Mouse (Mus musculus): ENCODE measurements around the gene Cracr2a. TPM values are rescaled to one million over a fixed set of nuclear protein-coding genes. Genes with fewer than 3 reads are reported as not detected.

Cracr2a gene
- polyA plus RNA-seq, 1 experiment = 0.06 TPM

DNA sequence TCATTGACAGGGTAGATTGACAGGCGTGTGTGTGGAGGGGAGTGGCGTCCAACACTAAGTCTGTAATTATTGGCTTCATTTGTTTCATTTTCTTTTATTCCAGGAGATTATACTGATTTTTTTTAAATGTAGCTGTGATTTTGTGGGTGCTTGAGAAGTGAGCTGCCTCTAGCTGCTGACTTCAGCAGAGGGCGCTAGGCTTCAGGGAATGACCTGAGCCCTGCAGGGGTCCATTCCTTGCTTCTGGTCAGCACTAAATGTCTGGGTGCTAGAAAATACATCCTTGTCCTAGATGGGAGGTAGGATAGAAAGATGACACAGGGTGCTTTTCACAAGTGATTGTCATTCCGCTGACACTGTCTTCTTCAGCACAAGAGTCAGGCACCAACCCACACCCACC, 108.9 kb downstream of the Cracr2a start:
- Histone ChIP-seq H3K9me3 (ENCODE audit: control insufficient read depth, low read length) (no peaks in the 10 kb centered on the region), H3K27me3 (ENCODE audit: control insufficient read depth) (no peaks in the 10 kb centered on the region), H3K36me3 (ENCODE audit: control insufficient read depth) (no peaks in the 10 kb centered on the region), H3K4me1 (ENCODE audit: control insufficient read depth) (no peaks in the 10 kb centered on the region), H3K4me3 (replicated peaks) (no peak overlapping the region)
- TF ChIP-seq GATA1 (IDR thresholded peaks at IDR 0.05; ENCODE audit: low read length) (no peak), TAL1 (IDR thresholded peaks at IDR 0.05; ENCODE audit: low read length) (no peak)

DNA sequence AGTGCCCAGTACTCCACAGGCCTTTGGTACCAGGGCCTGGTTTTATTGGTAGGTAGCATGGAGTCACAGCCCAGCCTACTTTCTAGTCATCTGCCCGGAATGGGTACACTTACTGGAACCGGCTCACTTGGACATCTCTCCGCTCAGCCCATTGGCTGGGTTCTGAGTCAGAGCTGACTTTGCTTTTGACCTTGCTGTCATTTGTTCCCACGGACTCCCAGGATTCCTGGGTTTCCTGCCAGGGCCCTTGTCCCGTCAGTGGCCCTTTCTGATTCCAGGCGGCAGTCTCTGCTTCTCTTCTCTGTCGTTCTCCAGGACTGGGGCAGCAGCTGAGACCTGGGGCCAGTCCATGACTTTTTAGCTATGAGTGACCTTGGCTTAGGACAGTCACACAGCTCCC, 110.9 kb downstream of the Cracr2a start:
- Histone ChIP-seq H3K4me3 (replicated peaks) (no peak overlapping the region), H3K27me3 (ENCODE audit: control insufficient read depth) (no peaks in the 10 kb centered on the region), H3K9me3 (ENCODE audit: control insufficient read depth, low read length) (no peaks in the 10 kb centered on the region), H3K4me1 (ENCODE audit: control insufficient read depth) (no peaks in the 10 kb centered on the region), H3K36me3 (ENCODE audit: control insufficient read depth) (no peaks in the 10 kb centered on the region)
- TF ChIP-seq GATA1 (IDR thresholded peaks at IDR 0.05; ENCODE audit: low read length) (no peak), TAL1 (IDR thresholded peaks at IDR 0.05; ENCODE audit: low read length) (no peak)

DNA sequence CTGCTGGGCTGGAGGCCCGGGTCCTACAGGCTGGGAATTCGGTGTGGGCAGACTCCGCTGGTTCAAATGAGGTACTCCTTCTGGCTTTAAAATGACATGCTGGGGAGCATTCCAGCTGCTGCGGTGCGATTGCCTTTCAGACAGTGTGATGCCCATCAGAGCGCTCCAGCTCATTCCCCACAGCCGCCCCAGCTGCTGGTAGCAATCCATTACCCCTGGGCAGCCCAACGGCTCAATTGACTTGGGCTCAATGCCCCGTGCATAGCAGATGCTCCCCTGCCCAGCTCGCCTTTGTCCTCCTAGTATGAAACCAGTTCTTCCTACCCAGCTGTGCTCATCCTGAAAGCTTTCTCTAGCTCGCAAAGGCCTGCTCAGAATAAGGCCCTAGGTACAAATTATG, 115.7 kb downstream of the Cracr2a start:
- TF ChIP-seq GATA1 (IDR thresholded peaks at IDR 0.05; ENCODE audit: low read length) = no peak
- no peak for TF ChIP-seq TAL1 (IDR thresholded peaks at IDR 0.05; ENCODE audit: low read length)
- no peaks in the 10 kb centered on the region for H3K9me3 ChIP-seq (ENCODE audit: control insufficient read depth, low read length)
- no peak overlapping the region for H3K4me3 ChIP-seq (replicated peaks)
- H3K27me3 ChIP-seq (ENCODE audit: control insufficient read depth) = no peaks in the 10 kb centered on the region
- H3K4me1 ChIP-seq (ENCODE audit: control insufficient read depth) = no peaks in the 10 kb centered on the region
- H3K36me3 ChIP-seq (ENCODE audit: control insufficient read depth) = no peaks in the 10 kb centered on the region

DNA sequence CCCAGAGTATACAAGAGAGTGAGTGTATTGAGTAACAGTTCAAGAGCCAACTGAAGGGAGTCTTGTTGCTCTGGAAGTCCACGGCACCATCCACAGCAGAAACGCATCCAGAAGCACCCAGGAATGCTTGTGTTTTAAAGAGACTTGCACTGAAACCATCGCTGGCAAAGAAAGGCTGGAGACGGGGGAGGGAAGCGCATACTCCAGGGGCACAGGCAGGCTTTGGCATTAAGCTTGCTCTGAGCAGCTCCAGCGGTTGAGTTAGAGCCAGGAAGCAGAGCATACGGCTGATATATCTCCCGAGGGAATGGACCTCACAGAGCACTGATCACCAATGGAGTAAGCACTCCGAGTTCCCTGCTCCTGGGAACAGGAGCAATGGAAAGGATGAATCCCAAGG, 117.2 kb downstream of the Cracr2a start:
- Histone ChIP-seq H3K36me3 (ENCODE audit: control insufficient read depth) (no peaks in the 10 kb centered on the region), H3K4me1 (ENCODE audit: control insufficient read depth) (no peaks in the 10 kb centered on the region), H3K27me3 (ENCODE audit: control insufficient read depth) (no peaks in the 10 kb centered on the region), H3K9me3 (ENCODE audit: control insufficient read depth, low read length) (no peaks in the 10 kb centered on the region), H3K4me3 (replicated peaks) (no peak overlapping the region)
- TF ChIP-seq TAL1 (IDR thresholded peaks at IDR 0.05; ENCODE audit: low read length) (no peak), GATA1 (IDR thresholded peaks at IDR 0.05; ENCODE audit: low read length) (no peak)

DNA sequence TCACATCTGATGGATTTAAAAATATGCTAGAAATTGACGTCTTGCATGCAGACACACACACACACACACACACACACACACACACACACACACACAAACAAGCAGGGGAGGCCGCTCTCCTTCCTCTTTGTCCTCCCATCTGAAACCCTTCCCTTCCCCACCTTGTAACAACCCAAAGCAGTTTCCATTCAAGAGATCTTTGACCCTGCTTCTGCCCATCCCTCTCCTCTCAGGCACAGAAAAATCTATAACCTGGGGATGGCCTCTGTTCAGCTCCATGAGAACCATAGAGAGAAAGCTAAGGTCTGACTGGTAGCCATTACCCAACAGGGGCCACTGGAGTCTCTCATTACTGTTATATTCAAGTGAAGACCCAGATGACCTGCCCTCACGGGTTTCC, 117.9 kb downstream of the Cracr2a start:
- Histone ChIP-seq H3K4me1 (ENCODE audit: control insufficient read depth) (no peaks in the 10 kb centered on the region), H3K36me3 (ENCODE audit: control insufficient read depth) (no peaks in the 10 kb centered on the region), H3K4me3 (replicated peaks) (no peak overlapping the region), H3K27me3 (ENCODE audit: control insufficient read depth) (no peaks in the 10 kb centered on the region), H3K9me3 (ENCODE audit: control insufficient read depth, low read length) (no peaks in the 10 kb centered on the region)
- TF ChIP-seq GATA1 (IDR thresholded peaks at IDR 0.05; ENCODE audit: low read length) = no peak
- no peak for TF ChIP-seq TAL1 (IDR thresholded peaks at IDR 0.05; ENCODE audit: low read length)

DNA sequence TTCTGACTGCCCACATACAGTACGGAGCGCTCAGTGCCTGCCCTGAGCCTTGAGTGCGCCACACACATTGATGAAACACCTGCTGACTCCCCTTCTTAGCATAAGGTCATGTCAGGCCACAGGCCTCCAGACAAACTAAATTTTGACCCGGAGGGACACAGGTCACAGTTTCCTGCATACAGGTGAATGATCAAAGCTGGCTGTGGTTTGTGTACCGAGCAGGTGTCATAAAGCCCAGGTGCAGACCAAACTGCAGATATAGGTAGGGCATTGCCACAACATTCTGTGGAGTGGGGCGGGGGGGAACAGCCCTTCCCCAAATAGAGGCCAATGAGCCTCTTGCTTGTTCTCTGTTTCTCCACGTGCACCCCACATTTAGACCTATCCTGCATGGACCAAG, 119.6 kb downstream of the Cracr2a start:
- H3K9me3 ChIP-seq (ENCODE audit: control insufficient read depth, low read length) = no peaks in the 10 kb centered on the region
- H3K27me3 ChIP-seq (ENCODE audit: control insufficient read depth) = no peaks in the 10 kb centered on the region
- no peaks in the 10 kb centered on the region for H3K4me1 ChIP-seq (ENCODE audit: control insufficient read depth)
- TF ChIP-seq GATA1 (IDR thresholded peaks at IDR 0.05; ENCODE audit: low read length) (no peak), TAL1 (IDR thresholded peaks at IDR 0.05; ENCODE audit: low read length) (no peak)
- H3K36me3 ChIP-seq (ENCODE audit: control insufficient read depth) = no peaks in the 10 kb centered on the region
- H3K4me3 ChIP-seq (replicated peaks) = no peak overlapping the region

DNA sequence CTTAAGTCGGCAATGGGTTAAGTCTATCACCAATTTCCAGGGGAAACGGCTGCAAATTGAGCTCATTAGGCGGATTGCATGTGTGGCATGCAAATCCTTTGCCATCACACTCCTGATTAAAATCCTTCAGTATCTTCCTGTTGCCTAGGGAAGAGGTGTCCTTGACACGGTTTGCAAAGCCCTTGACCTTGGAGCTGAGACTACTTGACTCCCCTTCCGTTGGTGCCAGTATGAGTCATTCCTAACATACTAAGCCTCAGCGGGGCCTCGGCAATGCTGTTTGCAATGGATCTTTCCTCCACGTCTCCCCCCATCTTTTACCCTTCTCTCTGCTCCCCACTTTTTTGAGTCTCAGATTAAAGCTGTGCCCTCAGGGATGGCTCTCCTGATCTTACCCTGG, 122.4 kb downstream of the Cracr2a start:
- TF ChIP-seq TAL1 (IDR thresholded peaks at IDR 0.05; ENCODE audit: low read length) (no peak), GATA1 (IDR thresholded peaks at IDR 0.05; ENCODE audit: low read length) (no peak)
- Histone ChIP-seq H3K36me3 (ENCODE audit: control insufficient read depth) (no peaks in the 10 kb centered on the region), H3K9me3 (ENCODE audit: control insufficient read depth, low read length) (no peaks in the 10 kb centered on the region), H3K4me3 (replicated peaks) (no peak overlapping the region), H3K27me3 (ENCODE audit: control insufficient read depth) (no peaks in the 10 kb centered on the region), H3K4me1 (ENCODE audit: control insufficient read depth) (no peaks in the 10 kb centered on the region)

DNA sequence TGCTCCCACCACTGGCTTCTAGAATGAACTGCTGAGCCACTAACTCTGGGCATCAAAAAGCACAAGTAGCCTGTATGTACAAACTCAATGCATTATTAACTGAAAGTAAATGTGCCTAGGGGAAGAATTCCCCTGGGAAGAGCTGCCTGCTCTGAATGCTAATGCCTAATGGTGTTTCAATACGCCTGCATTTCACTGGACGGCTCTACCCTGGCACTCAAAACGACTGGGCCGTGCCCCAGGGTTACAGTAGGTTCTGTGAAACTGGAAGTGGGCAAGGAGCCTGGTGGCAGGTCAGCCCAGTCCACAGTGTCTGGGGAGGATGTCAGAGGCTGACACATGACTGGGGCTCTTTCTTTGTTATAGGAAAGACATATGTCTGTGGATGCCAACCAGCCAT, 123.8 kb downstream of the Cracr2a start:
- H3K27me3 ChIP-seq (ENCODE audit: control insufficient read depth) = no peaks in the 10 kb centered on the region
- no peaks in the 10 kb centered on the region for H3K4me1 ChIP-seq (ENCODE audit: control insufficient read depth)
- no peak overlapping the region for H3K4me3 ChIP-seq (replicated peaks)
- H3K9me3 ChIP-seq (ENCODE audit: control insufficient read depth, low read length) = no peaks in the 10 kb centered on the region
- no peaks in the 10 kb centered on the region for H3K36me3 ChIP-seq (ENCODE audit: control insufficient read depth)
- no peak for TF ChIP-seq TAL1 (IDR thresholded peaks at IDR 0.05; ENCODE audit: low read length)
- no peak for TF ChIP-seq GATA1 (IDR thresholded peaks at IDR 0.05; ENCODE audit: low read length)

DNA sequence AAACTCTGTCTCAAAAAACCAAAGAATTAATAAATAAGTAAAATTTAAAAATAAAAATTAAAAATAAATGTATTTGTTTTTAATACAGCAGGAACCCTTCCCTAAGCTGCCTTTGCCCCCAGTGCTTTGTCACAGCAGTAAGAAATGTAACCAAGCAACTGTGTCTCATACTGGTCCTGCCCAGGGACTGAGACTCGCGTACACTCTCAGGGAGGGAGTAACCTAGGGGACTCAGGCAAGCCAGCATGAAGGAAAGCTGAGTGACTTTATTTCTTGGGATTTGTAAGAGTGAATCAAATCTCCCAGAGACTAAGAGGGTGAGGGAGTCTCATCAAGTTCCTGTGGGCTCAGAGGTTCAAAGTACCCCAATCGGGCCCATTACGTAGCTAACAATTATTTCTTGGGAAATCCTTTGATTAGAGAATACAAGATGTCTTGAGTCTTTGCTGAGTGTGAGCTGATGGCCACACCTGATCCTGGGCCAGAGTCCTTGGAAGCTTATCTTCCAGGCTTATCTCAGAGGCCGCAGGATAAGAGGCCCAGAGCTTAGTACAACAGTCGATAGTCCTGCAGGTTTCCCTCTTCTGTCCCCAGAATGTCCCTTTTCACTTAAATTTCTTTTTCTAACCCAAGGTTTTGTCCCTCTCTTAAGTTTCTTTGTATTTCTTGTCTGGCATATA, 126.2 kb downstream of the Cracr2a start:
- TF ChIP-seq GATA1 (IDR thresholded peaks at IDR 0.05; ENCODE audit: low read length) = no peak
- no peak for TF ChIP-seq TAL1 (IDR thresholded peaks at IDR 0.05; ENCODE audit: low read length)
- Histone ChIP-seq H3K4me1 (ENCODE audit: control insufficient read depth) (no peaks in the 10 kb centered on the region), H3K27me3 (ENCODE audit: control insufficient read depth) (no peaks in the 10 kb centered on the region), H3K4me3 (replicated peaks) (no peak overlapping the region), H3K9me3 (ENCODE audit: control insufficient read depth, low read length) (no peaks in the 10 kb centered on the region), H3K36me3 (ENCODE audit: control insufficient read depth) (no peaks in the 10 kb centered on the region)

DNA sequence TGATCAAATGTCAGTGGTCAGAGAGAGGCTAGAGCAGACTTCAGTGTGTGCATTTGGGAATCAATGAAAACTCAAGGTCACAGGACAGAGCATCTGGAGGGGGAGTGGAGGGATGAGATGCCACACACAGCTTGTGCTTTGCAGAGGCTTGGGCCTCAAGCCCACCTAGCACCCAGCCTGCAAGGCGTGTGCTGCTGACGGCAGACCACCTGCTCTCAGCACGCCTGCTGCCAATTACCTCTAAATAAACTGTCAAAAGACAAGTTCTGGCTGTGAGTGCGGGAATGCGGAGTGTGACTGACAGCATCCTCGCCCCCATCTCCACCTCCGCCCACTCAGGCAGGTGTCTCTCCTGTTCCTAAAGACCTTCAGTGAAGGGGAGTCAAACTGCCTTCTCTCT, 131.2 kb downstream of the Cracr2a start:
- no peaks in the 10 kb centered on the region for H3K4me1 ChIP-seq (ENCODE audit: control insufficient read depth)
- H3K4me3 ChIP-seq (replicated peaks) = no peak overlapping the region
- TF ChIP-seq GATA1 (IDR thresholded peaks at IDR 0.05; ENCODE audit: low read length) (no peak), TAL1 (IDR thresholded peaks at IDR 0.05; ENCODE audit: low read length) (no peak)
- no peaks in the 10 kb centered on the region for H3K27me3 ChIP-seq (ENCODE audit: control insufficient read depth)
- H3K9me3 ChIP-seq (ENCODE audit: control insufficient read depth, low read length) = no peaks in the 10 kb centered on the region
- H3K36me3 ChIP-seq (ENCODE audit: control insufficient read depth) = no peaks in the 10 kb centered on the region

All from erythroblast, embryonic 14.5 days (primary cell).